Mouse (Mus musculus) spleen, adult 2 months (tissue): Measurements from ENCODE around the gene Rd3l.

Source experiments
- CTCF ChIP-seq: fragments of 200-500 bp; IDR thresholded peaks from 2 replicates; pipeline ENCODE4 v1.5.1; 2011; ENCODE audit warnings: mild to moderate bottlenecking, inconsistent platforms; ENCODE audit not compliant: insufficient read depth, insufficient read length, insufficient replicate concordance; ENCODE audit errors: extremely low read depth
- POLR2A ChIP-seq: fragments of 200-500 bp; IDR thresholded peaks from 2 replicates; pipeline ENCODE4 v1.6.1; 2011; ENCODE audit warnings: low read depth, low read length, inconsistent platforms

DNA sequence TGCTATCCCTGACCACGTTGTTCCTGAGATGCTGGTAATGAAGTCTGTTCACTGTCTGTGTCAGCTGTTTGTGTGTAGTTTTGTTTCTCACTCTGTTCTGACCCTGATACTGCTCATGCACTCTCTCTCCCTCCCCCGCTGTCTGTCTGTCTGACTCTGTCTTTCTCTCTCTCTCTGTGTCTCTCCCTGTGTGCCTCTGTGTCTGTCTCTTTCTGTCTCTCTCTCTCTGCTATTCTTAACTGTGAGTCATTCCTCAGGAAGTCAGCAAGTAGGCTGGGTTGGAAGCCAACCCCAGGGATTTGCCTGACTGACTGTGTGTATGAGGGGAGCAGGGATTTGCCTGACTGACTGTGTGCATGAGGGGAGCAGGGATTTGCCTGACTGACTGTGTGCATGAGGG, 42.2 kb upstream of the Rd3l start:
- TF ChIP-seq CTCF (no peak), POLR2A (no peak)
